Mouse (Mus musculus): ENCODE results near the gene Zfp523. TPM values are rescaled to one million over a fixed set of nuclear protein-coding genes. Genes with fewer than 3 reads are reported as not detected.

The Zfp523 gene
- total and polyA plus RNA-seq, 2 experiments from 2014 or later = 41.1 to 57.7 TPM

DNA sequence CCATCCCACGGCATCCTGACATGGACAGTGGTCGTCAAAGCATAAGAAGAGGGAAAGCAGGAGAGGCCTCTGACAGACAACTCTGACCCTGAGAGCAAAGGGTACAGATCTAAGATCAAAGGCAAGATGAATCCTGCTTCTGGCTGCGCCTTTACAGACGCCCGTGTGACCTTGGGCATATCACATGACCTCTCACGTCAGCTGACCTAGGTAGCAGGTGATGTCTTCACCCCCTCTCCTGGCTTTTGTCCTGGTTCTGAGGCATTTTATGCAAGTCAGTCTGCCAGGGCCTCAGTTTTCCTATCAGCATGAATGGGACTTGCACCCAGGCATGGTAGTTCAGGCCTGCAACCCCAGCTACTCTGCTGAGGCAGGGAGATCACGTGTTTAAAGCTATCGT is 38.9 kb upstream of the Zfp523 start:
- no peaks in the 10 kb centered on the region for H3K36me3 ChIP-seq (ENCODE audit: insufficient read depth)
- 89% methylated on average over 8 of the region's 8 CpGs for WGBS

DNA sequence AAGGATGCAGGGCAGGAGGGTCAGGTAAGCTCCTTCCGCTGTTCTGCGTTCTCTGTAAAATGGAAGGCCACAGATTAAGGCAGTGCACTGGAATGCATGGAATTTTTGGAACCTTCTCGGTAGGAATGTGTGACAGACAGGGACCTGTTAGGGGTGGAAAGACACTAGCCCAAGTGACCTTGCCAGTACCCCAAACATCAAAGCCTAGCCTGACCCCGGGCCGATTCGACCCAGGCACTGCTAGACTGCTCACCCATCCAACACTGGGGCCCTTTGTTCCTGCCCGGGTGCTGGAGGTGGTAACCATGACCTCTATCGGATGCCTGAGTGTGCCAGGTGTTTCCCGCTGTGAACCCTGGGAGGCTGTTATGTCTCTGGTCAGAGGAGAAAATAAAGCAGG is 38.2 kb upstream of the Zfp523 start:
- H3K9me3 ChIP-seq (ENCODE audit: low read length) = no peaks in the 10 kb centered on the region
- no peak overlapping the region for H3K9ac ChIP-seq
- no peaks in the 10 kb centered on the region for H3K27me3 ChIP-seq (ENCODE audit: insufficient read depth, low read length)
- no peaks in the 10 kb centered on the region for H3K36me3 ChIP-seq (ENCODE audit: insufficient read depth)
- ATAC-seq (no peak), DNase-seq (no peak)
- no peak for TF ChIP-seq CTCF (IDR thresholded peaks at IDR 0.05; ENCODE audit: low read depth)
- no peak overlapping the region for H3K27ac ChIP-seq (ENCODE audit: low read depth, low read length)
- no peak overlapping the region for H3K4me3 ChIP-seq (ENCODE audit: low read depth, low read length)
- 81% methylated on average over 9 of the region's 9 CpGs for WGBS
- H3K4me2 ChIP-seq (ENCODE audit: low read depth) = no peak overlapping the region
- peaks cover 10% of the 10 kb centered on the region; the same call in 1 of the 2 replicates for H3K4me1 ChIP-seq (ENCODE audit: insufficient read depth)

More for the DNA sequence above, 38.9 kb upstream of the Zfp523 start:
- H3K27me3 ChIP-seq (ENCODE audit: insufficient read depth, low read length) = no peaks in the 10 kb centered on the region
- DNase-seq (no peak), ATAC-seq (no peak)
- no peak overlapping the region for H3K9ac ChIP-seq
- no peak overlapping the region for H3K4me3 ChIP-seq (ENCODE audit: low read depth, low read length)
- H3K4me1 ChIP-seq (ENCODE audit: insufficient read depth) = peaks cover 10% of the 10 kb centered on the region; the same call in 1 of the 2 replicates
- H3K27ac ChIP-seq (ENCODE audit: low read depth, low read length) = no peak overlapping the region
- no peak overlapping the region for H3K4me2 ChIP-seq (ENCODE audit: low read depth)
- no peaks in the 10 kb centered on the region for H3K9me3 ChIP-seq (ENCODE audit: low read length)
- TF ChIP-seq CTCF (IDR thresholded peaks at IDR 0.05; ENCODE audit: low read depth) = no peak

DNA sequence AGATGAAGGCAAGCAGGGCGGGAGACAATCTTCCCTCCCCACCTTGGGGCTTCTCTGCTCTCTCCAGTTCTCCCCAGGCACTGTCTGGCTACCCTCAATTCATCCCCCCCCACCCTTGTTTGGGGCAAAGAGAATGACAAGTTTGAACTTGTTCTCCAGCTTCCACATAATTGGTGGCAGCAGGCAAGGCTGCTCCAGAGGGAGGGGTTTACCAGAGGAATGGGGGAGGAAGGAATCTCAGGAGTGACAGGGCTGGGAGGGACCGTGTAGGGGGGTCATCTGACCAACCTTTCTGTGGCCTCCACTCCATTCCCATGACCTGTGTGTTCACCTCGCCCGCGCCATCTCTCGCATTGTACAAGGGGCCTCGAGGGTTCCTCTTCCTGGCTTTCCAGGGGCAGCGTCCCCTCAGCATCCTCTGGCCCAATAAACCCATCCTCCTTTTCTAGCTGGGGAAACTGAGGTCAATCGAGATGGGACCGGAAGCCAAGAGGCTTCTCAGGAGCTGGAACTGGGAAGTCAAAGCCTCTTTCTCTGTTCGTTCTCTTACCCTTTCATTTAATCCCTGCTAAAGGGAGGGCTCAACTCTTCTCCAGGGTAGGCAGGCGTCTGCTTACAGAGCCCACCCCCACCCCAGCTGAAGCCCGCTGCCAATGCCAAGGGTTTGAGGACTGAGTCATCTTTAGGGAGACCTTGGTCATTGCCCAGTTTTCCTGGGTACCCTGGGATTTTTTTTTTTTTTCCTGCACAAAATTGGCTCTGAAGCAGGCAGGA is 36.3 kb upstream of the Zfp523 start:
- DNase-seq = no peak
- peak overlapping the region; percentile 73 for H3K9ac ChIP-seq
- H3K4me3 ChIP-seq (ENCODE audit: low read depth, low read length) = peak overlapping the region; percentile 76
- ATAC-seq = no peak
- peaks cover 20% of the 10 kb centered on the region; the same call in 1 of the 2 replicates for H3K4me1 ChIP-seq (ENCODE audit: insufficient read depth)
- H3K4me2 ChIP-seq (ENCODE audit: low read depth) = peak overlapping the region; percentile 83
- no peak for TF ChIP-seq CTCF (IDR thresholded peaks at IDR 0.05; ENCODE audit: low read depth)
- H3K27ac ChIP-seq (ENCODE audit: low read depth, low read length) = peak overlapping the region; percentile 85; the same call in 1 of the 2 replicates
- 24% methylated on average over 13 of the region's 13 CpGs for WGBS
- no peaks in the 10 kb centered on the region for H3K9me3 ChIP-seq (ENCODE audit: low read length)
- no peaks in the 10 kb centered on the region for H3K36me3 ChIP-seq (ENCODE audit: insufficient read depth)
- H3K27me3 ChIP-seq (ENCODE audit: insufficient read depth, low read length) = no peaks in the 10 kb centered on the region

DNA sequence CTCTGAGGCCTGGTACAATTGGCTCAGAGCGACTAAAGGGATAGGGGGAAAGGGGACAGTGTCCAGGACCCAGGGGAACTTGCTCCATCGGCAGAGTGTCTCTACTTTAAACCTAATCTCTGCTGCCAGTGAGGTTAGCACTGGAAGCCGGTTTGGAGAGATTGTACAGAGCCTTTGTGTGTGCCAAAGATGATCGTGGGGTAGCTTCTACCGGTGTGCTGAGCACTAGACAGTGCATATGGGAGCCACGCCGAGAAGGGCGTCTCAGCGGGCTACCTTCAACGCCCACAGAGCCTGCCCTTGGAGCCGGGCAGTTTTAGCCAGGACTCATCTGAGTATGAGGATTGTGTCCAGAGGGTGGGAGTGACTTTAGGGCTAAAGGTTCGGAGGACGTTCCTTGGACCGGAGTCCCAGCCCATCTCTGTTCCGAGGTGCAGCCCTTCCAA is 35.7 kb upstream of the Zfp523 start:
- peak overlapping the region; percentile 85 for H3K27ac ChIP-seq (ENCODE audit: low read depth, low read length)
- WGBS = 3% methylated on average over 15 of the region's 15 CpGs
- peak overlapping the region; percentile 73 for H3K9ac ChIP-seq
- DNase-seq (peak; percentile 45), ATAC-seq (peak; percentile 37)
- no peak for TF ChIP-seq CTCF (IDR thresholded peaks at IDR 0.05; ENCODE audit: low read depth)
- H3K9me3 ChIP-seq (ENCODE audit: low read length) = no peaks in the 10 kb centered on the region
- H3K27me3 ChIP-seq (ENCODE audit: insufficient read depth, low read length) = no peaks in the 10 kb centered on the region
- peaks cover 17% of the 10 kb centered on the region; the same call in 1 of the 2 replicates for H3K4me1 ChIP-seq (ENCODE audit: insufficient read depth)
- no peaks in the 10 kb centered on the region for H3K36me3 ChIP-seq (ENCODE audit: insufficient read depth)
- H3K4me2 ChIP-seq (ENCODE audit: low read depth) = peak overlapping the region; percentile 83
- H3K4me3 ChIP-seq (ENCODE audit: low read depth, low read length) = peak overlapping the region; percentile 76

DNA sequence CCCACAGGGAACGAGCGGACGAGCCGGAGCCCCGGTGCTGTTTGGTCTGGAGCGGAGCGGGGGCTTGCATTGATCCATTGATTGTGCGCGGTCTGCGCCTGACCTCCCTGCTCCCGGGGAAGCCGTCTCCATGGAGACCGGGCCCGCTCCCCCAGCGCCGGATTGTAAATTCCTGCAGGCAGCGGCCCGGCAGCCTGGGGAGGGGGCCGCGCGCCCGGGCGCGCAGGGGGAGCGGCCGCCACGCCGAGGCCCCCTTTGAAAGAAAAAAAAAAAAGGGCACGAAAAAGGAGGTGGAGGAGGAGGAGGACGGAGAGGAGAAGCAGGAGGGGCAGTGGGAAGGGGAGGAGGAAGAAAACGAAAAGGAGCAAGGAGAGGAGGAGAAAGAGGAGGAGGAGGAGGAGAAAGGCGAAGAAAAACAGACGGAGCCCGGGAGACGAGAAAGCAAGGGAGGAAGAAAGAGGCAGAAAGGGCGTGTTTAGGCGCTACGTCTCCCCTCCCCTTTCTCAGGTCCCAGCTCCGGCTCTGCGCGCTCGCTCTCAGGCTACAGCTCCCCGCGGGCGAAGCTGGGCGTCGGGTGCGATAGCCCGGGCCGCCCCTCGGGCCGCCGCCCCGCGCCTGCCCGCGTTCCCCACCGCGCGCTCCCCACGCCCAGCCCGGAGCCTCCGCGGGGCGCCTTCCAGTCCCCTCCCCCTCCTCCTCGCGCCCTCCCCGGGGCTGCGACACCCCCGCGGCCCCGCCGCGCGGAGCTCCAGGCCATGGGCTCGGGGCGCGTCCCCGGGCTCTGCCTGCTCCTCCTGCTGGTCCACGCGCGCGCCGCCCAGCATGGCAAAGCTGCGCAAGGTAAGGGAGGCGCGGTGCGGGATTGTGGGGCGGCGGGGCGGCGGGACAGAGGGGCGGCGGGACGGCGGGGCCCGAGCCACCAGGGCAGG is 34.9 kb upstream of the Zfp523 start, which contains the start of gene Scube3:
TSS of gene Scube3 (plus strand) at position 371 of the 929 bp plus-strand sequence.
- peak; percentile 70 for ATAC-seq

DNA sequence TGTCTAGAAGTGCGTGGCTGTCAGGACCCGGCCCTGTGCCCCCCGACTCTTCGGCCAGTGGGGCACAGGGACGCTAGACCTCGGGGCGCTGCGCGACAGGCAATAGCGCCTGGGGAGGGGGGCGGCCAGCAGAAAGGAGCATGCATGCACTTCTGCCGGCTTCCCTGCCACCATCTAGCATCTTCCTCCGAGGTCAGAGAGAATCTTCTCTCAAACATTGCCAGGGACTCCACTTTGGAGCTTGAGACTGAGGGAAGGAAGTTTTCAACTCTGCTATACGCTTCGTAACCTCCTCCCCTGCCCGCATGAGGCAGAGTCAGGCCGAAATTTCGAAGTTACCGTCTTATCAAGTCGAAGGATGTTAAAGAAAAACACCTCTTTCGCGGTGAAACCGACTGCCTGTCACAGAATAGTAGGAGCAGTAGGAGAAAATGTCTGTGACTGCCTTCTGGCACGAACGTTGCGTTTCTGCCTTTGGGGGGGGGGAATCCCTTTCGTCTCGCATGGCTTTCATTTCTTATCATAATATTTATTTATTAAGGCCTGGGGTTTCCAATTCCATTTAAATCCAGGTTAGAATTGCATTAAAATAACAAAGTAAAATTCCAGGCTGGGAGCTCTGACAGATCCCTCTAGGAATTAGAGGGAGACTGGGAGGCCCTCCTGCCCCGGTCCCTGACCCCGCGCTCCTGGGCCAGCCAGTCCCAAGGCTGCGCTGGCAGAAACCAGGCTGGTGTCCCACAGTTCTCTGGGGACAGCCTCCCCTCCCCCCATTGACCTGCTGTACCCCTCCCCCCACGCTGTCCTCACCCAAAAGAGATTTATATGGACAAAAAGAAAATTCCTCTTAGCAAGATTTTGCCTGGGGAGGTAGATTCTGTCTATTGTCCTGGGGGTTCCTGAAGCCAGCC is 34.0 kb upstream of the Zfp523 start:
- Histone ChIP-seq H3K4me1 (ENCODE audit: insufficient read depth) (peaks cover 14% of the 10 kb centered on the region; the same call in 1 of the 2 replicates), H3K9me3 (ENCODE audit: low read length) (no peaks in the 10 kb centered on the region), H3K4me3 (ENCODE audit: low read depth, low read length) (peak overlapping the region; percentile 76), H3K9ac (peak overlapping the region; percentile 73), H3K4me2 (ENCODE audit: low read depth) (peak overlapping the region; percentile 83), H3K27ac (ENCODE audit: low read depth, low read length) (peak overlapping the region; percentile 85), H3K36me3 (ENCODE audit: insufficient read depth) (no peaks in the 10 kb centered on the region), H3K27me3 (ENCODE audit: insufficient read depth, low read length) (no peaks in the 10 kb centered on the region)
- no peak; the same call in 1 of the 2 replicates for ATAC-seq
- DNase-seq = peak; percentile 45
- WGBS = 10% methylated on average over 31 of the region's 33 CpGs
- no peak; the same call in 1 of the 2 replicates for TF ChIP-seq CTCF (IDR thresholded peaks at IDR 0.05; ENCODE audit: low read depth)

More for the DNA sequence above, 34.9 kb upstream of the Zfp523 start, which contains the start of gene Scube3:
- Histone ChIP-seq H3K4me3 (ENCODE audit: low read depth, low read length) (peak within 1 kb of the TSS; percentile 76), H3K27ac (ENCODE audit: low read depth, low read length) (peak within 1 kb of the TSS; percentile 85), H3K36me3 (ENCODE audit: insufficient read depth) (no peaks in the 10 kb centered on the region), H3K4me1 (ENCODE audit: insufficient read depth) (peaks cover 14% of the 10 kb centered on the region; the same call in 1 of the 2 replicates), H3K9me3 (ENCODE audit: low read length) (no peaks in the 10 kb centered on the region), H3K9ac (peak within 1 kb of the TSS; percentile 73), H3K4me2 (ENCODE audit: low read depth) (peak within 1 kb of the TSS; percentile 83), H3K27me3 (ENCODE audit: insufficient read depth, low read length) (no peaks in the 10 kb centered on the region)
- TF ChIP-seq CTCF (IDR thresholded peaks at IDR 0.05; ENCODE audit: low read depth) = no peak; the same call in 1 of the 2 replicates
- DNase-seq = peak; percentile 72
- WGBS = 5% methylated on average over 85 of the region's 97 CpGs

Data from forebrain, postnatal 0 days (tissue).